Mouse (Mus musculus): Measurements from ENCODE around the gene Clec9a.

Clec9a gene

DNA sequence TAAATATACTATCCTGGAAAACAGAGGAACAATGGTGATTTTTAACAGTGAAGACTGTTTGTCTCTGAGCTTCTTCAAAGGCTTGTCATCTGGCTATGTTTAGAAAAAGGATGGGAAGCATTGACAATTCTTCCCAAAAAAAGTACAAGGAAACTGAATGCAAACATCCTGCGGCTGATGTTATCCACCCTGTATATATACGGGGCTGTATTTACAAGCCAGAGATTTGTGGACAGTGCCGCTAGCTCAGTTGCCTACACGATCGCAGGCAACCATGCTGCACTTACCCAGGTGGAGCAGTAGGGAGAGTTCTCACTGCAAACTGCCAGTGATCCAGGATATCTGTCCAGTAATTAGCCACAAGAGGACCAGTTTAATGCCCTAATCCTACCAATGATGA is 16.6 kb downstream of the Clec9a start:
- no peak for DNase-seq (ENCODE audit: low spot score)

- no peak for DNase-seq (ENCODE audit: low spot score)
Measured at GRCm38 (mm10) chr6:129425812-129426211, 17.1 kb downstream of the Clec9a start.

- no peak for DNase-seq (ENCODE audit: low spot score)
Measured at GRCm38 (mm10) chr6:129427281-129427680, 18.6 kb downstream of the Clec9a start.

DNA sequence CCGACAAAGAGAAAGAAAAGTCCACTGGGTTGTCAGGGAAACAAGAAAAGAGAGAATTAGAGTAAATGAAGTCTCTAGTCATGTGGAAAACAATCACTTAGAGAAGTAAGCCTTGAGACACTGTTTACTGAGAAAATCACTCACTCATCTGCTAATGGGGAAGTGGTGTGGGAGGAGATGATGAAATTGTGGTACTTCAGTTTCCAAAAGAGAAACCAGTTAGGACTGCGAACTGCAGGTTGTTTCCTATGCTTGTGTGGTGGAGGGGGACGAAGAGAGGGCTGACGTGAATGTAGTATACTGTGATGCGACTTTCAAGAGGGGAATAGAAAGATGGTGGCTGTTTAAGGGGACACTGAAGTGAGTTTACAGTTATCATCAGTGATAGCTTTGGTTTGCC is 25.6 kb downstream of the Clec9a start:
- no peak for DNase-seq (ENCODE audit: low spot score)

- no peak for DNase-seq (ENCODE audit: low spot score)
Measured at GRCm38 (mm10) chr6:129436025-129436424, 27.4 kb downstream of the Clec9a start.

GRCm38 (mm10) chr6:129438033-129438432 is 29.4 kb downstream of the Clec9a start:
- DNase-seq (ENCODE audit: low spot score): no peak

GRCm38 (mm10) chr6:129449743-129450142 is 41.1 kb downstream of the Clec9a start:
- DNase-seq (ENCODE audit: low spot score): no peak

- no peak for DNase-seq (ENCODE audit: low spot score)
Measured at GRCm38 (mm10) chr6:129451411-129452039, 42.9 kb downstream of the Clec9a start, which contains the start of gene Clec1a. Clec1a (minus strand) TSS chr6:129452000.

DNA sequence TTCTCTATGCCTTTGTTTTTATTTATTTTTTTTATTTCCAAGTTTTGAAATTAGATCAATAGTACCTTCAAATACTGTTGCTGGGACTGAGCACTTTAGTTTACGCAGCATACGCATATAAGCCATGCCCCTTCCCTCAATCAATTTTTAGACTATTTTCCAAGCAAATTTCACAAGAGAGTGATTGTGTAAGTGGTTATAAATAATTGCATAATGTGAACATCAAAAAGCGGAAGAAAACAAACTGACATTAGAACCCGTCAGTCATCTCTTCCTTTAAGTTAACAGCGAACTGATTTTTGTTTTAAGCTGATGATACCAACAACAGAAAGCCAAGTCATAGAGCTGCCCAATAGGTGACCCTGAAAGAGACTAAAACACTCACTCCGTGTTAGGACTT is 62.7 kb downstream of the Clec9a start:
- DNase-seq (ENCODE audit: low spot score): no peak

DNA sequence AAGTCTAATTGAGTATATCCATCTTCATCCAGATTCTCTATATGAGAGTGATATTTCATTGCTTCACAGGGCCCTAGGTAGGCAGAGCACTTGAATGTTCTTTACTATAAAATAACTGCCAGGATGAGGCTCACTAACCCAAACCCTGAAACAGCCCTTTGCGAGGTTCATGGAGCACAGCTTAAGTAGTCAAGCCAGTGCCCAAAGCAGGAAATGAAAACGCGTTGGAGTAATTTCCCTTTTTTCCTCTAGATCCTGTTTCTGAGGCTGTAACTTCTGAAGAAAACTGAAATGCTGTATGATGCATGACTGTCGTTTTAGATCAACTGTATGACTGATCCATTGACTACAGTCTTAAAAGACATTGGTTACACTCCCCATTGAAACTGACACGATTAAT is 64.0 kb downstream of the Clec9a start:
- DNase-seq (ENCODE audit: low spot score): no peak

Data from layer of hippocampus, adult 9-10 months (tissue).